ENCODE assay signal across 27 mouse cellular contexts in the genomic region with DNA sequence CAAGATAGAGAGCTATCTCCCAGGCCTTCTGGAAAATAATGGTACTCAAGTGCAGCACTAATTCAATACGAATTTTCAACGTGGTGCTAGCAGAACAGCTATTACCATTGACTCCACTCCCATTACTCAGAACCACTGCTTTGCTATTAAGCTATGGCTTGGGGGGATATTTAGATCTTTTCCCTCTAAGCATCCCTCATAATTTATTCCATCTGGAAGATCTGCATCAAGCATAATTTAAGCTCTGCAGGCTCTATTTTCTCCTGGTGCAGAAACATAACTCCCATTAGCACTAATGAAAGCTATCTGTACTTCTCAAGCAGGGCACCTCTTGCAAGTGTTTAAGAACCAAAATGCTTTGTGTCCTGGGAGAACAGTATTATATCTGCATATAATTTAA.
A peak's percentile ranks its signal among the peaks of the same experiment; 100 is the strongest.
DNase-seq lines count a peak whose midpoint lies in the region; ATAC-seq and TF ChIP-seq lines count a peak whose summit lies in the region.
"Had no signal": no experiment of that assay in that cellular context is flagged by ENCODE, and none has a peak within 500 bp of the region (broad histone marks: within the 10 kb centered on the region; RNA-seq: fewer than 3 reads in every experiment).

No protein-coding gene starts in this region.

- TF ChIP-seq POLR2A in brain, embryonic 14.5 days (IDR thresholded peaks at IDR 0.05; ENCODE audit: borderline replicate concordance, extremely low read depth, insufficient read depth, insufficient read length, poor library complexity, severe bottlenecking): no peak

- WGBS in hindbrain, embryonic 11.5 days: 47% methylated on average over 2 of the region's 2 CpGs
- WGBS in hindbrain, embryonic 10.5 days: 62% methylated on average over 2 of the region's 2 CpGs
- WGBS in hindbrain, embryonic 13.5 days: 47% methylated on average over 2 of the region's 2 CpGs
- WGBS in neural tube, embryonic 12.5 days: 42% methylated on average over 2 of the region's 2 CpGs

- H3K36me3 ChIP-seq in hindbrain, embryonic 11.5 days (ENCODE audit: control insufficient read depth, insufficient read depth, low read length): no peaks in the 10 kb centered on the region
- H3K36me3 ChIP-seq in hindbrain, embryonic 10.5 days: no peaks in the 10 kb centered on the region
- H3K36me3 ChIP-seq in hindbrain, embryonic 13.5 days: no peaks in the 10 kb centered on the region
- H3K36me3 ChIP-seq in neural tube, embryonic 12.5 days: no peaks in the 10 kb centered on the region
- H3K36me3 ChIP-seq: limb, embryonic 15.5 days; liver, embryonic 13.5 days; midbrain, embryonic 12.5 days had no signal

- no peaks in the 10 kb centered on the region for H3K27me3 ChIP-seq in hindbrain, embryonic 11.5 days (ENCODE audit: control insufficient read depth, insufficient read depth, low read length)
- no peaks in the 10 kb centered on the region for H3K27me3 ChIP-seq in hindbrain, embryonic 10.5 days (ENCODE audit: insufficient read depth, poor library complexity, severe bottlenecking)
- no peaks in the 10 kb centered on the region for H3K27me3 ChIP-seq in hindbrain, embryonic 13.5 days
- no peaks in the 10 kb centered on the region for H3K27me3 ChIP-seq in neural tube, embryonic 12.5 days (replicated peaks)
- H3K27me3 ChIP-seq: forebrain, embryonic 13.5 days; limb, embryonic 15.5 days; liver, embryonic 13.5 days; megakaryocyte, embryonic 14.5 days; midbrain, embryonic 12.5 days; Patski had no signal

- no peak overlapping the region for H3K9ac ChIP-seq in hindbrain, embryonic 11.5 days (ENCODE audit: low read depth, low read length)
- H3K9ac ChIP-seq in hindbrain, embryonic 13.5 days: no peak overlapping the region
- no peak overlapping the region for H3K9ac ChIP-seq in neural tube, embryonic 12.5 days
- H3K9ac ChIP-seq: forebrain, embryonic 13.5 days; limb, embryonic 15.5 days; liver, embryonic 13.5 days; midbrain, embryonic 12.5 days had no signal

- no peak overlapping the region for H3K27ac ChIP-seq in hindbrain, embryonic 11.5 days (ENCODE audit: low read depth, low read length)
- no peak overlapping the region for H3K27ac ChIP-seq in hindbrain, embryonic 10.5 days
- H3K27ac ChIP-seq in hindbrain, embryonic 13.5 days: no peak overlapping the region
- no peak overlapping the region for H3K27ac ChIP-seq in neural tube, embryonic 12.5 days
- H3K27ac ChIP-seq: forebrain, embryonic 13.5 days; left cerebral cortex, adult 2 months; limb, embryonic 15.5 days; liver, embryonic 13.5 days; midbrain, embryonic 12.5 days had no signal

- no peak for DNase-seq in hindbrain, embryonic 11.5 days (ENCODE audit: low spot score)
- no peak for DNase-seq in hindbrain, embryonic 10.5 days (ENCODE audit: low spot score)
- peak; percentile 31 for DNase-seq in brain, embryonic 14.5 days (ENCODE audit: low read depth)
- DNase-seq in right cerebral cortex, postnatal 14 days: no peak
- DNase-seq in urinary bladder, postnatal 4 days (ENCODE audit: low spot score in 2 of 2): no peak
- no peak for DNase-seq in retina, postnatal 1 day
- DNase-seq: adrenal gland, postnatal 10 days; cerebellum, adult 11 months; cerebellum, adult 9-10 months; cerebellum, postnatal 36 days; gastrocnemius, postnatal 14 days; heart, postnatal 14 days; kidney, postnatal 25 days; liver, embryonic 13.5 days; lung, adult 18-20 months; lung, postnatal 4 days; thymus, postnatal 4 days had no signal

- H3K4me2 ChIP-seq in hindbrain, embryonic 11.5 days (replicated peaks; ENCODE audit: low read depth, low read length): no peak overlapping the region
- no peak overlapping the region for H3K4me2 ChIP-seq in hindbrain, embryonic 13.5 days
- no peak overlapping the region for H3K4me2 ChIP-seq in neural tube, embryonic 12.5 days (replicated peaks)
- H3K4me2 ChIP-seq: forebrain, embryonic 13.5 days; limb, embryonic 15.5 days; liver, embryonic 13.5 days; midbrain, embryonic 12.5 days had no signal

- no peak overlapping the region for H3K4me3 ChIP-seq in hindbrain, embryonic 11.5 days (ENCODE audit: low read depth, low read length)
- no peak overlapping the region for H3K4me3 ChIP-seq in hindbrain, embryonic 10.5 days
- H3K4me3 ChIP-seq in hindbrain, embryonic 13.5 days: no peak overlapping the region
- H3K4me3 ChIP-seq in neural tube, embryonic 12.5 days: no peak overlapping the region
- H3K4me3 ChIP-seq: forebrain, embryonic 13.5 days; left cerebral cortex, adult 2 months; limb, embryonic 15.5 days; liver, embryonic 13.5 days; megakaryocyte, embryonic 14.5 days; midbrain, embryonic 12.5 days had no signal

- peak; percentile 49; the same call in 1 of the 2 replicates for ATAC-seq in hindbrain, embryonic 11.5 days (ENCODE audit: low FRiP score)
- peak; percentile 68 for ATAC-seq in hindbrain, embryonic 13.5 days (ENCODE audit: low FRiP score)
- peak; percentile 44; the same call in 1 of the 2 replicates for ATAC-seq in neural tube, embryonic 12.5 days (ENCODE audit: low FRiP score, low read depth)
- ATAC-seq: forebrain, embryonic 13.5 days; intestine, embryonic 16.5 days; lung, postnatal 0 days; Patski had no signal

- no peak for TF ChIP-seq CTCF in brain, embryonic 14.5 days (IDR thresholded peaks at IDR 0.05; ENCODE audit: borderline replicate concordance, extremely low read depth, insufficient read depth, insufficient read length)

- H3K4me1 ChIP-seq in hindbrain, embryonic 11.5 days (replicated peaks; ENCODE audit: control insufficient read depth, insufficient read depth, low read length): no peaks in the 10 kb centered on the region
- no peaks in the 10 kb centered on the region for H3K4me1 ChIP-seq in hindbrain, embryonic 10.5 days (replicated peaks)
- no peaks in the 10 kb centered on the region for H3K4me1 ChIP-seq in hindbrain, embryonic 13.5 days (replicated peaks)
- no peaks in the 10 kb centered on the region for H3K4me1 ChIP-seq in neural tube, embryonic 12.5 days
- H3K4me1 ChIP-seq: forebrain, embryonic 13.5 days; limb, embryonic 15.5 days; liver, embryonic 13.5 days; megakaryocyte, embryonic 14.5 days; midbrain, embryonic 12.5 days had no signal

- no peaks in the 10 kb centered on the region for H3K9me3 ChIP-seq in hindbrain, embryonic 11.5 days (ENCODE audit: control insufficient read depth, low read length)
- no peaks in the 10 kb centered on the region for H3K9me3 ChIP-seq in hindbrain, embryonic 10.5 days
- H3K9me3 ChIP-seq in hindbrain, embryonic 13.5 days: no peaks in the 10 kb centered on the region
- H3K9me3 ChIP-seq in neural tube, embryonic 12.5 days: no peaks in the 10 kb centered on the region
- H3K9me3 ChIP-seq: forebrain, embryonic 13.5 days; limb, embryonic 15.5 days; liver, embryonic 13.5 days; megakaryocyte, embryonic 14.5 days; midbrain, embryonic 12.5 days had no signal
